Mouse (Mus musculus) frontal cortex, adult (tissue): ENCODE measurements around the gene Neil1.

Experiments used
- ATAC-seq: cut with Nextera tagmentation; 2 replicates; pipeline ENCODE4 v1.9.2; 2017; ENCODE audit warnings: mild to moderate bottlenecking, moderate library complexity, mixed read lengths; ENCODE audit not compliant: low TSS enrichment

The Neil1 gene

GRCm38 (mm10) chr9:57139110-57139509 is 9.0 kb downstream of the Neil1 start:
- ATAC-seq: no peak

- ATAC-seq: no peak
Measured at GRCm38 (mm10) chr9:57138507-57138906, 9.6 kb downstream of the Neil1 start.

GRCm38 (mm10) chr9:57137777-57138176 is 10.3 kb downstream of the Neil1 start:
- ATAC-seq: no peak

GRCm38 (mm10) chr9:57137246-57137645 is 10.9 kb downstream of the Neil1 start:
- no peak for ATAC-seq

GRCm38 (mm10) chr9:57130577-57131433 is 17.3 kb downstream of the Neil1 start, which contains the start of gene Man2c1:
Gene Man2c1 (plus strand): TSS chr9:57130690.
- ATAC-seq: peak; percentile 91

GRCm38 (mm10) chr9:57129641-57130040 is 18.5 kb downstream of the Neil1 start:
- ATAC-seq: no peak

- ATAC-seq: no peak
Measured at GRCm38 (mm10) chr9:57117261-57117755, 30.8 kb downstream of the Neil1 start.
